Mouse (Mus musculus) thymus, postnatal 10 days (tissue): ENCODE measurements around the gene Zfp568.
"Not testable (repeated sequence)": the region's sequence is repeated elsewhere in the genome, so short reads cannot be mapped to it uniquely, and the experiment has no call there.

ENCODE experiments used
- DNase-seq, 2 experiments: peaks; one replicate each; pipeline ENCODE4 v3.0.0; 2021; ENCODE audit warnings: low spot score in 2 of 2

Gene Zfp568

DNA sequence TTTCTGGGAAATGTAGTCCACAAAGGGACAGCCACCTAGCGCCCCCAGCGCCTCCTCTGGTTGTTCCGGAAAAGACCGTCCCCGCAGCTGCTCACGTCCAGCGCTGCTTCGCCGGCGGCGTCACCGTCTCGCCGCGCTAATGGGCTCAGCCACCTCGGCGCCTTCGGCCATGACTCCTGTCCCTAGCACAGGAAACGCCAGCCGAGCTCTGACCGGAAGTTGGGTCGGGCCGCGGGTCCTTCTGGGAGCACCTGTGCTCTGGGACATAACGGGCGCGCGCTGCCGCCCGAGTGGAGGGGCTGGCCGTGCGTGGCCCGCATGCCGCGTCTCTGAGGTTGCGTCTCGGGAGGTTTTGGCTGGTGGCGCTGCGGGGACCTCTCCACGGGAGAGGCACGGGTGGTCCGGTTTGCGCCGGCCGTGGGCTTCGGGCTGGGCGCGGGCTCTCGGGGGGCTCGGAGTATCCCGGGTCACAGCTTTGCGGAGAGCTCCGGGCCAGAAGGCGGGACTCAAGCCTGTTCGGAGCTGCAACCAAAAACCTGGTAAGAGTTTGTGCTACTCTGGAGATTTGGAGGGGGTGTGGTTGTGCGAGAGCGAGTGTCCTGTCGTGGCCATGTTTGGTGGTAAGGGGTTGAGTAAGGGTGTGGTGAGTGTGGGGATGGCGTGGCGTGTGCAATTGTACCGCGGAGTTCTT is at the start of gene Zfp568:
Gene Zfp568 (plus strand): TSS at position 266 of the 691 bp plus-strand sequence.
- DNase-seq: peak; percentile 64 to 77

GRCm38 (mm10) chr7:29938856-29939255 is 44.9 kb upstream of the Zfp568 start:
- no peak for DNase-seq

- no peak for DNase-seq
Measured at GRCm38 (mm10) chr7:29941027-29941426, 42.7 kb upstream of the Zfp568 start.

- DNase-seq: no peak
Measured at GRCm38 (mm10) chr7:29942740-29943139, 41.0 kb upstream of the Zfp568 start.

DNA sequence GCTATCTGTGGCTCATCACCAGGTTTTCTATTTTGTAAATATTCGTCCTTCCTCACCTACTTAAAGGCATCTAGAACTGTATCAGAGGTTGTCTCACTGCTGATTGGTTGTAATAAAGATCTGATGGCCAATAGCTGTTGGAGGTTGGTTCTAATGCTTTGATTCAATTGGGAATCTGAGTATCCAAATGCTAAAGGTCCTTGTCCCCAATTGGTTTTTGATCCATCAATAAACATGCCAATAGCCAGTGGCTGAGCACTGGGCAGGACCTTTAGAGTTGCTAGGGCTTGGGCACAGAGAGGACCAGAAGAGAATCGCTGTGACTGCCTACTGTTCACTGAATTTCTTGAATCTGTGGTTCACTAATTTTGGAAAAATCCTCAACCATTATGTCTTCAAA is 40.0 kb upstream of the Zfp568 start:
- DNase-seq: no peak

DNA sequence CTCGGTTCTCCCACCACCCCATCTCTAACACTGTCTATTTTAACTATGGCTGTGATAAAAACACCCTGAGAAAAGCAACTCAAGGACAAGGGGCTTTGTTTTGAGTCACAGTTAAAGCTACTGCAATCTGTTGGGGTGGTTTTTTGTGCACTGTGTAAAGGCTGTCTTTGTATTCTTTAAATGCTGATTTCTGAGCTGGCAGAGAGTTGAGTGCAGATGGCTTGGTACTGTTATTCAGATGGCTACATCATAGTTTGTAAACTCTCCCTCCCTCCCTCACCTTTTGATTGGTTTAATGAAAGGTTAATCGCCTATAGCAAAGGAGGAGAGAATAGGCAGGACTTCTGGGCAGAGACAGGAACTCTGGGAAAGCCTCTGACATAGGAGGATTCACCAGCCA is 39.6 kb upstream of the Zfp568 start:
- DNase-seq: no peak

DNA sequence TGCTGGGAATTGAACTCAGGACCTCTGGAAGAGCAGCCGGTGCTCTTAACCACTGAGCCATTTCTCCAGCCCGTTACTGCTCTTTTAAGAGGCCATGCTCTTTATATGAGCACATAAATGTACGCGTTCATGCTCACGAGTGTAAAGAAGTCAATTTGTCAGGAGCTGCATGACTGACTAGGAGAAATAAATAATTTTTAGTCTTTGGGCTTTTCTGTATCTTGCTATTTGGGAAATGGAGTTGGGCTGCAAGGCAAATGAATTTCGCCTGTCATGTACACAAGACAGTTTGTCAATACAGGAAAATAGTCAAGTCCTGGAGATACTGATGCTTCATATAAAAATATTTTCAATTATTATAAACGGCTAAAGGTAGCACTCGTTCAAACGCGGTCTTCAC is 30.7 kb upstream of the Zfp568 start:
- DNase-seq: no peak

- DNase-seq: peak; percentile 66 to 77
Measured at GRCm38 (mm10) chr7:29953513-29954401, 30.0 kb upstream of the Zfp568 start, which contains the start of gene Zfp74. TSS of gene Zfp74 (minus strand) at chr7:29954089.

DNA sequence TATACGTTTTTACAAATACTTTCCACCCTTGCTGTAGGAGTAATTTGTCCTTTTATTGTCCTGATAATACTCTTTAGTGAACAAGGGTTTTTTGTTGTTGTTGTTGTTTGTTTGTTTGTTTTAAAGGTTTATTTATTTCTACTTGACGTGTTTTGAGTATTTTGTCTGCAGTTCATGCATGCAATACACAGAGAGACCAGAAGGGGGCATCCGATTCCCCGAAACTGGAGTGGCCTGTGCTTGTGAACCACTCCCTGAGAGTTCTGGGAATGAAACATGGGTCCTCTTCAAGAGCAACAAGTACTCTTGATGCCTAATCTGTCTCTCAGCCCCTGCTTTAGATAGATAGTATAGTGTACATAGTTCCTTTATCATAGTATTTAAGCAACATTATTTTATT is 29.0 kb upstream of the Zfp568 start:
- DNase-seq: peak in 1 of 2 experiments; percentile 49

DNA sequence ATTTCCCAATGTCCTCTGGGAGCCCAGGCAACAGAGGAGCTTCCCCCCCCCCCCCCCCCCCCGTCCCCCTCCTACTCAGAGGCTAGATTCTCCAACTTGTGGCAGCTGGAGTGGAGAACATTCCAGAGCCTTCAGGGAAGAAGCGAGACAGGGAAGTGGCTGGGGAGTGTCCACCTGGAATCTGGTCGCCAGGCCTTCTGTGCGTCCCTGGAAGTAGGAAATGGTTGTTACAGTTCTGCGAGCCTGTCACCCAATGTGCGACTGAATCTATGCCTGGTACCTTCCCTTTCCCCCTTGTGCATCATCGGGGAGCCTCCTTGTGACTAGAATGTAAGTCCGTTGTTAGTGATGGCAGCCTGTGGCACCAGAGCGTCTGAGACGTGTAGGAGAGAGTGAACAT is 27.5 kb upstream of the Zfp568 start:
- DNase-seq: no peak

- DNase-seq: no peak
Measured at GRCm38 (mm10) chr7:29958125-29958724, 25.5 kb upstream of the Zfp568 start.

DNA sequence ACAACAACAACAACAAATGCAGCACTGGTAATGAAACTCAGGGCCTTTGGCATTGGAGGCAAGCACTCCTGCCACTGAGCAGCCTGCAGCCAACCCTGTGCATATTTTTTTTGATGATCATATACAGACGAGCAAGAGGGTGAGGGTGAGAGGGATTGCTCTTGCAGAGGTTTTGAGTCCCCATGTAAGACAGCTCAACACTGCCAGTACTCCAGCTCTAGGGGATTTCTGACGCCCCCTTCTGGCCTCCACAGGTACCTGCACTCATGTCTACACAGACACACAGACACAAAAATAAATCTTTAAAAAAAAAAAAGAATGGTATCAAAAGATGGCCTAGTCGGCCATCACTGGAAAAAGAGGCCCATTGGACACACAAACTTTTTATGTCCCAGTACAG is 24.8 kb upstream of the Zfp568 start:
- DNase-seq: no peak

GRCm38 (mm10) chr7:29965115-29965810 is 18.5 kb upstream of the Zfp568 start:
- DNase-seq: not testable (repeated sequence)

GRCm38 (mm10) chr7:29970686-29971085 is 13.1 kb upstream of the Zfp568 start:
- DNase-seq: no peak

DNA sequence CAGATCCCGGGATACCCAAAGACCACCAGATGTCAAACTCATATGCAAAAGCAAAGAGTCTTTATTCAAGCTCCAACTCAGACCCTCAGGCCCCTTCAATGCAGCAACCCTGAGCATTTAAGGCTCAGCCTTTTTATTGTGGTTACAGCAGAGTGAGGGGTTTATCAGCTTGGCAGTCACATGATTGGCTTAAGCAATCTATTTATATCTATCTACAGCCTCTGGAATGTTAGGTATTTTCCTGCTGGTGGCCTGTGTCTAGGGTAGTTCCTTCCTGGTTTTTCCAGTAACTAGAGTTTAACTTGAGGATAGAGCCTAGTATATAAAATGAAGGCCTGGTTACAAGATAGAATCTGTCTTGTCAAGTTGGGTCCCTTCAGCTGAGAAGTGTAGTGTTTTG is 3.0 kb upstream of the Zfp568 start:
- no peak for DNase-seq

- DNase-seq: peak in 1 of 2 experiments; percentile 9
Measured at GRCm38 (mm10) chr7:29981455-29981854, 2.3 kb upstream of the Zfp568 start.

DNA sequence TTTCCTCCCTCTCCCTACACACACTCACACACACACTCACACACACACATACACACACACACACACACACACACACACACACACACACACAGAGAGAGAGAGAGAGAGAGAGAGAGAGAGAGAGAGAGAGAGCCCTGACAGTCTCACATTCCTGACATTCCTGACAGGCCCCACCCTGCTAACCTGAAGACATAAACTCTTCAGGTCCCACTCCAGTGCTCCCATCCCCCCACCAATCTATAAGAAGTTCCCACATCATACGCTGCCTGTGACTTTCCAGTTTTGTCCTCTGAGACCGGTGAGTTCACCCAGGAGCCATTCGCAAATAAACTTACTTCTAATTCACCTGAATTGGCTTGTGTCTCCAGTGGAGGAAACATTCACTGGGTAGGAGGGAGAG is 1.9 kb upstream of the Zfp568 start:
- DNase-seq: no peak

DNA sequence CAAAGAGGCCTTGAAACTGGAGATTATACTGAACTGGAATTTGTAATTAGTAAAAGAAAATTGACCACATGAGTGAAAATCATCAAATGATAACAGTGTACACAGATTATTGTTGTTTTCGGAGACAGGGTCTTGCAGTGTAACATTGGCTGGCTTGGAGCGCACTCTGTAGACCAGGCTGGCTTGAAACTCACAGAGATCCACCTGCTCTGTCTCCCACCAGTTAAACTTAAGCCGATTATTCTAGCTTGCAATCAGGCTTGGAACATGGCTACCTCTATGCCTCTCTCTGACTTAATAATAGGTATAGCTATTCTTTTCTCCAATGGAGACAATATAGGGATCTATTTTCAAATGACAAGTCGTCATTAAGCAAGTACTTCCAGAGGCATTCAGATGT is 1.4 kb upstream of the Zfp568 start:
- DNase-seq: no peak

DNA sequence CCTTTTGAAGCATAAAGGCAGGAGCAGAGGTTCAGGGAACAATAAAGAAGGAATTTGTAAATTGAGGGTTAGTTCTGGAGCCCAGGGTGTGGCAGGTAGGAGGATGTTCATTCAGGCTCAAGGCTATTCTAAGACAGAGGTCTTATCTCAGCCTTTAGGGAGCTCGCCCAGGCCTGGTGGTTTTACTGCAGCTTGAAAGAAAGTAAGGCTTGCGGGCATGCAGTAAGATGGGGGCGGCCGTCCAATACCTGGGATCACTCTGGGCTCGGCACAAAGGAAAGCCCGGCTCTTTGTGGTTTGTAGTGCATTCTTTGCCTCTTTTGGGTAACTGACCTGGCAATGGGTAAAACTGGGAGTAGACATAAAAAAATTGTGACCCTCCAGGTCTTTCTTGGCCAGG is 824 bp upstream of the Zfp568 start:
- DNase-seq: no peak

GRCm38 (mm10) chr7:29983340-29983689 is 440 bp upstream of the Zfp568 start:
- DNase-seq: no peak

DNA sequence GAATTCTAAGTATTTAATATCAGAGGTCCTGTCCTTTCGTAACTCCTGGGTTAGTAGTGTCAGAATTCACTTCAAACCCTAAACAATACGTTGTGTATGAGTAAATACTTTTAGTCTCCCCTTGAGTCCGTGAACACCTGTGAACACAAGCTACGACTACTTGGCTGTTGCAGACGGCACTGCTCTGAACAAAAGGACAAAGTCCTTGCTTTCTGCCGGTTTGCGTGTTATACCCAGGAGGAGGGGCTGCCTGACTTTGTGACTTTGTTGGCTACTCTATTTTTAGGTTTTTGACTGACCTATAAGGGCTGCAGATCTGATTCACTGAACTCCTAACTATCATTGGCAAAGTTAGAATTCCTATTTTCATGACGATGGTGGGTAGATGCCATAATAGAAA is 2.3 kb downstream of the Zfp568 start:
- no peak for DNase-seq

DNA sequence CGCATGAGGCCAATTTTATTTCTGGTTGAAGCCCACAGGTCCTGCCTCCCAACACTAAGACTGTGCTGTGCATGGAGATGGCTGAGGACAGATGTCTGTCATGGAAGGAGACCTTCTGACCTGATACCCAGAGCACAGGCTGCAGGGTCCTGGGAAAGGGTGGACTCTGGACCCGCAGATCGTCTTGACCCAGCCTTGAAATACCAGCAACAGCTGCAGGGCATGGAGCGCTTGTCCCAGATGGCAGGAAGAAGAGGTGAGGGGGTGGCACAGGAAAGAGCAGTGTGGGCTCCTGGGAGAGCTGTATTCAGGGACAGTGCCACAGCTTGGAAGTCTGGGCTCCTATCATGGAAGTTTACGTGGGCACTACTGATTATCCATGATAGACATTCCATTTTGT is 3.8 kb downstream of the Zfp568 start:
- DNase-seq: no peak
